Mouse (Mus musculus) cerebellum, postnatal 36 days (tissue): ENCODE results near the gene Akap17b.
A peak's percentile ranks its signal among the peaks of the same experiment; 100 is the strongest.

Source experiments
- DNase-seq, 2 experiments: peaks; one replicate each; pipeline ENCODE4 v3.0.0; 2021 to 2022; ENCODE audit warnings: mixed read lengths in 2 of 2

Gene Akap17b

GRCm38 (mm10) chrX:36586629-36587303 is 58.4 kb downstream of the Akap17b start:
- no peak for DNase-seq

DNA sequence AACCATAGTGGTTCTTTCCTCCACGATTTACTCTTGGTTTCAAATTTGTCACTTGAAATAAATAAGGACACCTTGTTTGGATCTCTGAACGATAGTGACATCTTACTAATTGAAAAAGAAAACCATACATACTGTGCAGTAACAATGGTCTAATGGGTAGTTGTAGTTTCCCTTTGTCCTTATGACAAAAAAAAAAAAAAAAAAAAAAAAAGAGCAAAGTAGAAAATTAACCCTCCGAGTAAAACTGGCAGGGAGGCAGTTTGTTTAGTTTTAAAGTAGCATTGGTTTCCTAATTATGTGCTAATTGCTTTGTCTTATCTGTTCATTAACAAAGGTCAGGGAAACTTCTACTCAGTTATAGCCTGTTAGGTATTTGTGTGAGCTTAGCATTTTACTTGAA is 83.1 kb downstream of the Akap17b start:
- no peak for DNase-seq

DNA sequence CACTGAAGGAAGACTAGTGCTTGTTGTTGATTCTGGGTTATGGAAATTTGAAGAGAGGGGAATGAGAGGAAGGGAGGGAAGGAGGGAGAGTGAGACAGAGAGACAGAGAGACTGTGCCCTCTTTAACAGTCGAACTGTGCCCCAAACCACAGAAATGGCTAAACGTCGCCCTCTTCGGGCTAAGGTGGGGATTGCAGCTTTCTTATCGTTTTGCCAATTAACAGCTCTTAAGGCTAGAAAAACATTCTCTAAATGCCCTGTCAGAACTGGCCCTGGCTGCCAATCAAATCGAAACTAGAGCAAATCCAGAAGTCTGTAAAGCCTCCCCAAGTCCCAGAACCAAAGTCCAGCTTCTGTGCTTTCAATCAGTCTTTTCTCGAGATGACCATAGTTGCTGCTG is 83.5 kb downstream of the Akap17b start:
- DNase-seq, result peak; percentile 63 to 69

DNA sequence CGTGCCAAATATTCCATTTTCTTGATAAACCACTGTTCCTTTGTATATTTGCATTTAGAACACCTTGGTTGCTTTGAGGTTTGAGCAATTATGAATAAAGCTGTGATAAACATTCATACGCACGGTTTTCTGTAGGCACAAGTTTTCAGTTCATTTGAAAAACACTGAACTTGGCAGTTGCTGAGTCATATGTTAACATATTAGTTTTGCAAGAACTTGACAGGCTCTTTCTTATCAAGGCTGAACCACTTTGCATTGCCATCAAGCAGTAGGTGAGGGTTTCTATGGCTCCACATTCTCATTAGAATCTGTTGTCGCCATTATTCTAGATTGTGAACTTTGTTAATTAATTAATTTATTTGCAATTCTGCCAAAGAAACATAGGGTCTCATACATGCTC is 85.0 kb downstream of the Akap17b start:
- DNase-seq, result no peak
